Mouse (Mus musculus): Measurements from ENCODE around the gene Cs. TPM values are rescaled to one million over a fixed set of nuclear protein-coding genes. Genes with fewer than 3 reads are reported as not detected.

The Cs gene
- total and polyA plus RNA-seq, 3 experiments: 947 to 1,148 (median 1,091) TPM

DNA sequence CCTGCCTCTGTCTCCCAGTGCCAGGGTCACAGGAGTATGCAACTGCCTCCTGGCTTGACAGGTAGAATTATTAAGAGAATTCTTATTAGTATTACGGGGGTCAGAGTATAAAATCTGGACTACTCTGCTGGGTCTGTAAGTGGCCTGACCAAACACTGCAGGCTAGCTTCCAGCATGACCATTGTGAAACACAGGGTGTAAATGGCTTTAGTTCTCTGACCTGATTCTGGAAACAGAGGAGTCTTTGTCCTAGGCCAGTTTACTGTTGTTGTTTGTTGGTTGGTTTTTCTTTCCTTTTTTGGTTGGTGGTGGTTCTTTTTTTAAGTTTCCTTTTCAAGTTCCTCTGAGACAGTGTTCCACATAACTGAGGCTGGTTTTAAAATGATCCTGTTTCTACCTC, 5.9 kb downstream of the Cs start:
- Histone ChIP-seq H3K9ac (ENCODE audit: low read depth, low read length) (no peak overlapping the region), H3K4me3 (no peak overlapping the region), H3K36me3 (ENCODE audit: control insufficient read depth, insufficient read depth, low read length) (peaks cover 45% of the 10 kb centered on the region), H3K79me2 (replicated peaks; ENCODE audit: control insufficient read depth, insufficient read depth, low read length) (peaks cover 10% of the 10 kb centered on the region), H3K27me3 (ENCODE audit: control insufficient read depth, insufficient read depth, low read length) (no peaks in the 10 kb centered on the region), H3K27ac (no peak overlapping the region; the same call in 1 of the 2 replicates), H3K4me1 (ENCODE audit: control insufficient read depth, insufficient read depth, low read length) (peaks cover 20% of the 10 kb centered on the region)
- no peak for TF ChIP-seq EP300 (IDR thresholded peaks at IDR 0.05; ENCODE audit: insufficient read depth, low read depth, low read length)
- no peak for TF ChIP-seq POLR2A (IDR thresholded peaks at IDR 0.05; ENCODE audit: insufficient read depth, low read depth, low read length)
- TF ChIP-seq CTCF (IDR thresholded peaks at IDR 0.05): no peak
- WGBS: 55% methylated on average over 1 of the region's 1 CpGs
- DNase-seq: no peak
- intact Hi-C loops (cut with DNase I): no loop called here

DNA sequence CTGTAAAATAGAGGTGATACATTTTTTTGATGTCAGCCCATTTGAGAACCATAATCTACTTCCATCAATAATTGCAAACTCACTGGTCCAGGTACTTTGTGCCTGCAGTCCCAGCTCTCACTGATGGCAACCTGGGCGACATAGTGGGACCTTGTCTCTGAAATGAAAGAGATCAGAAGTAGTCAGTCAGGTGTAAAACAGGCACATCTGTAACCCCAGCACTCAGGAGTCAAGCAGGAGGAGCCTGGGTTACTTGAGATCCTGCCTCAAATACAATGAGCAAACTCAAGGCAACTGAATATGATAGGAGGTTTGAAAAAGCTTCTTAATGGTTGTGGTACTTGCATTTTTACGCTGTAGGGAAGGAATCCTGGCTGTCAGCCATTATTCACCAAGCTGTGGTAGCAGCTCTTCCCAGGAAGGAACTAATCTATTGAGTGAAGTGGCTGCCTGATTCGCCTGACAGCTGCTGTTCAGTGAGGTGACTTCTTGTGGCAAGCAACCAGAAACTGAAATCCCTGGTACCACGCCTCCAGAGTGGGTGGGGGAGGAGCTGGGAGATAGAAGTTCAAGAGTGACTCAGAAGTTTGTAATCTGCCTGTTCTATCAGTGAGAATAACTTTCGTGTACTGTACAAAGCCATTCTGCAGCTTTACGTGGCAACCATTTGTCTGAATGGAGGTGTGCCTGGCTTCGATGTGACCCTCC, 7.2 kb downstream of the Cs start:
- TF ChIP-seq POLR2A (IDR thresholded peaks at IDR 0.05; ENCODE audit: insufficient read depth, low read depth, low read length) (peak; percentile 22; the same call in 1 of the 2 replicates), EP300 (IDR thresholded peaks at IDR 0.05; ENCODE audit: insufficient read depth, low read depth, low read length) (peak; percentile 89), CTCF (IDR thresholded peaks at IDR 0.05) (no peak)
- peaks cover 7% of the 10 kb centered on the region for H3K79me2 ChIP-seq (replicated peaks; ENCODE audit: control insufficient read depth, insufficient read depth, low read length)
- peaks cover 38% of the 10 kb centered on the region for H3K36me3 ChIP-seq (ENCODE audit: control insufficient read depth, insufficient read depth, low read length)
- no peak overlapping the region for H3K9ac ChIP-seq (ENCODE audit: low read depth, low read length)
- H3K4me1 ChIP-seq (ENCODE audit: control insufficient read depth, insufficient read depth, low read length): peaks cover 19% of the 10 kb centered on the region
- H3K4me3 ChIP-seq: peak overlapping the region; percentile 36; the same call in 1 of the 2 replicates
- peak; percentile 79 to 86 for DNase-seq
- whole genome bisulfite sequencing: 4% methylated on average over 7 of the region's 7 CpGs
- intact Hi-C loops (cut with DNase I): loop anchor here (1.0 kb wide), 1 partner anchor 14 kb away; no protein-coding TSS in a partner anchor
- peak overlapping the region; percentile 50 for H3K27ac ChIP-seq
- H3K27me3 ChIP-seq (ENCODE audit: control insufficient read depth, insufficient read depth, low read length): no peaks in the 10 kb centered on the region

GRCm38 (mm10) chr10:128347541-128347940, 10.0 kb downstream of the Cs start:
- Histone ChIP-seq H3K79me2 (replicated peaks; ENCODE audit: control insufficient read depth, insufficient read depth, low read length) (peaks cover 4% of the 10 kb centered on the region; the same call in 1 of the 2 replicates), H3K36me3 (ENCODE audit: control insufficient read depth, insufficient read depth, low read length) (peaks cover 26% of the 10 kb centered on the region), H3K9ac (ENCODE audit: low read depth, low read length) (no peak overlapping the region), H3K4me3 (no peak overlapping the region), H3K27ac (no peak overlapping the region), H3K27me3 (ENCODE audit: control insufficient read depth, insufficient read depth, low read length) (no peaks in the 10 kb centered on the region), H3K4me1 (ENCODE audit: control insufficient read depth, insufficient read depth, low read length) (peaks cover 16% of the 10 kb centered on the region)
- no peak for TF ChIP-seq CTCF (IDR thresholded peaks at IDR 0.05)
- TF ChIP-seq EP300 (IDR thresholded peaks at IDR 0.05; ENCODE audit: insufficient read depth, low read depth, low read length): no peak
- no peak for TF ChIP-seq POLR2A (IDR thresholded peaks at IDR 0.05; ENCODE audit: insufficient read depth, low read depth, low read length)
- no peak for DNase-seq
- intact Hi-C loops (cut with DNase I): no loop called here
- WGBS: 76% methylated on average over 8 of the region's 8 CpGs

DNA sequence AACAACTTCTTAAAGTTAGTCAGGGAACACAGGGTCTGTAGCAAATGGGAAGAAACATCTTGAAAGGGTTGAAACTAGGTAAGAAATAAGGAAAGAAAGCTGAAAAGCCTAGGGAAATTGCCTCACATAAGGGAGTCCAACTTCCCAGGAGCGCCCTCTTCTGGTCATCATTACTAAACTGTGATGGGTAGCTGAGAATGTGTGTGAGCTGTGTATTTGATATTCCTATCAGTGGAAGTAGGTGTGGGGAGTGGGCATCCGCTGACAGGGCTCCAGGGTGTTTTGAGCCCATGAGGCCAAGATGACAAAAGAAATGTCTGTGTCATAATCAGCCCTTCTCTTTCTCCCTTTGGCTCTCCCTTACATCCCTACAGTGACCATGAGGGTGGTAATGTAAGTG, 21.3 kb downstream of the Cs start:
- intact Hi-C loops (cut with DNase I): loop anchor here (1.0 kb wide), 2 partner anchors 13 to 23 kb away; no protein-coding TSS in a partner anchor
- H3K27me3 ChIP-seq (ENCODE audit: control insufficient read depth, insufficient read depth, low read length): no peaks in the 10 kb centered on the region
- TF ChIP-seq CTCF (IDR thresholded peaks at IDR 0.05) (peak; percentile 81), POLR2A (IDR thresholded peaks at IDR 0.05; ENCODE audit: insufficient read depth, low read depth, low read length) (no peak)
- H3K4me3 ChIP-seq: no peak overlapping the region
- WGBS: 32% methylated on average over 2 of the region's 2 CpGs
- no peaks in the 10 kb centered on the region for H3K4me1 ChIP-seq (ENCODE audit: control insufficient read depth, insufficient read depth, low read length)
- H3K9ac ChIP-seq (ENCODE audit: low read depth, low read length): no peak overlapping the region
- DNase-seq: peak in 1 of 2 experiments; percentile 38
- H3K27ac ChIP-seq: no peak overlapping the region
- peaks cover 17% of the 10 kb centered on the region for H3K36me3 ChIP-seq (ENCODE audit: control insufficient read depth, insufficient read depth, low read length)
- H3K79me2 ChIP-seq (replicated peaks; ENCODE audit: control insufficient read depth, insufficient read depth, low read length): no peaks in the 10 kb centered on the region

DNA sequence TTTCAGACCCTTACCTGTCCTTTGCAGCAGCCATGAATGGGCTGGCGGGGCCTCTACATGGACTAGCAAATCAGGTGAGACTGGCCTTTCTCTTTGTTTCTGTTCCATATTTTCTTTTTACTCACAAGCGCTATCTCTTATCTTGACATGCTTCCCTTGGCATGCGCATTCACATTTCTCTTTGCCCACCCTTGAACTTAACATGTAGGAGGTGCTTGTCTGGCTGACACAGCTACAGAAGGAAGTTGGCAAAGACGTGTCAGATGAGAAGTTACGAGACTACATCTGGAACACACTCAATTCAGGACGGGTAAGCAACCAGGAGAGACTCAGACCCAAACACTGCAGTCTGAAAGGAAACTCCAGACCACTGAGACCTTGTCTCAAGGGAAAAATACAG, 21.7 kb downstream of the Cs start:
- H3K9ac ChIP-seq (ENCODE audit: low read depth, low read length): no peak overlapping the region
- no peaks in the 10 kb centered on the region for H3K4me1 ChIP-seq (ENCODE audit: control insufficient read depth, insufficient read depth, low read length)
- intact Hi-C loops (cut with DNase I): no loop called here
- no peaks in the 10 kb centered on the region for H3K79me2 ChIP-seq (replicated peaks; ENCODE audit: control insufficient read depth, insufficient read depth, low read length)
- no peaks in the 10 kb centered on the region for H3K27me3 ChIP-seq (ENCODE audit: control insufficient read depth, insufficient read depth, low read length)
- peaks cover 18% of the 10 kb centered on the region for H3K36me3 ChIP-seq (ENCODE audit: control insufficient read depth, insufficient read depth, low read length)
- H3K27ac ChIP-seq: no peak overlapping the region
- no peak overlapping the region for H3K4me3 ChIP-seq
- DNase-seq: no peak
- 48% methylated on average over 6 of the region's 6 CpGs for WGBS
- TF ChIP-seq CTCF (IDR thresholded peaks at IDR 0.05) (no peak), POLR2A (IDR thresholded peaks at IDR 0.05; ENCODE audit: insufficient read depth, low read depth, low read length) (no peak), EP300 (IDR thresholded peaks at IDR 0.05; ENCODE audit: insufficient read depth, low read depth, low read length) (no peak)

DNA sequence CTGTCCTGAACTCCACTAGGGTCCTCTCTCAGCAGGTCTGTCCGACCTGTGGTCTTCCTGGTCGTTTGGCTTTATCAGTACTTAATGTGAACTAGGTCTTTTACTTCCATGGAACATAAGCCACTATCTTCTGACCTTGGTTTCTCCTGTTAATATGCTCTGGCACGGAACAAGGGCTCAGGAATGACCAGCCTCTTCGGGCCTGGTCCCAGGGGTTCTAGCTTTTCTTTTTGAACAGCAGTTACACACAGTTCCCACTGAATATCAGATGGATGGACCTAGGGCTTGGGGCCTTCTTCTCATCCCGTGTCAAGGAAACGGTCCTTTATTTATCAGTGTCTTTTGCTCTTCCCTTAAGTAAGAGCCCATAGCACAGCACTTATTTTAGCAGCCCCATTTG, 24.3 kb downstream of the Cs start:
- intact Hi-C loops (cut with DNase I): loop anchor here (5.0 kb wide), 1 partner anchor 95 kb away; the partner anchor contains the start of gene Smarcc2
- 60% methylated on average over 6 of the region's 6 CpGs for WGBS
- H3K27me3 ChIP-seq (ENCODE audit: control insufficient read depth, insufficient read depth, low read length): no peaks in the 10 kb centered on the region
- no peak overlapping the region for H3K4me3 ChIP-seq
- TF ChIP-seq EP300 (IDR thresholded peaks at IDR 0.05; ENCODE audit: insufficient read depth, low read depth, low read length) (no peak), POLR2A (IDR thresholded peaks at IDR 0.05; ENCODE audit: insufficient read depth, low read depth, low read length) (0 out of 2 replicates have a peak, but pooled peaks have one; percentile 31), CTCF (IDR thresholded peaks at IDR 0.05) (no peak)
- no peaks in the 10 kb centered on the region for H3K79me2 ChIP-seq (replicated peaks; ENCODE audit: control insufficient read depth, insufficient read depth, low read length)
- H3K4me1 ChIP-seq (ENCODE audit: control insufficient read depth, insufficient read depth, low read length): 0 out of 2 replicates have a peak, but pooled peaks cover 1% of the 10 kb centered on the region
- H3K9ac ChIP-seq (ENCODE audit: low read depth, low read length): no peak overlapping the region
- peak overlapping the region; percentile 68 for H3K27ac ChIP-seq
- H3K36me3 ChIP-seq (ENCODE audit: control insufficient read depth, insufficient read depth, low read length): peaks cover 21% of the 10 kb centered on the region
- DNase-seq: peak in 1 of 2 experiments; percentile 17
